Mouse (Mus musculus) retina, embryonic 14.5 days (tissue): ENCODE measurements around the gene Glyat.
"Not testable (repeated sequence)": the region's sequence is repeated elsewhere in the genome, so short reads cannot be mapped to it uniquely, and the experiment has no call there.

Experiments used
- DNase-seq: peaks from one replicate; pipeline ENCODE4 v3.0.0-alpha.2; 2015; ENCODE audit warnings: low spot score

Gene Glyat

GRCm38 (mm10) chr19:12633176-12633575 is at the start of gene Glyat:
Gene Glyat (plus strand): TSS chr19:12633308.
- DNase-seq: no peak

- no peak for DNase-seq
Observed at GRCm38 (mm10) chr19:12585310-12585709, 47.8 kb upstream of the Glyat start.

- peak; percentile 89 for DNase-seq
Observed at GRCm38 (mm10) chr19:12591908-12592307, 41.2 kb upstream of the Glyat start.

GRCm38 (mm10) chr19:12595135-12595529 is 38.0 kb upstream of the Glyat start:
- no peak for DNase-seq

- DNase-seq: peak; percentile 81
Observed at GRCm38 (mm10) chr19:12595530-12596289, 37.4 kb upstream of the Glyat start.

GRCm38 (mm10) chr19:12596290-12597072 is 36.6 kb upstream of the Glyat start:
- no peak for DNase-seq

- no peak for DNase-seq
Observed at GRCm38 (mm10) chr19:12597073-12597405, 36.1 kb upstream of the Glyat start.

GRCm38 (mm10) chr19:12598674-12599073 is 34.4 kb upstream of the Glyat start:
- DNase-seq: no peak

GRCm38 (mm10) chr19:12599674-12600073 is 33.4 kb upstream of the Glyat start, which contains the start of gene Gm4952:
Gene Gm4952 (plus strand): TSS chr19:12599974.
- DNase-seq: no peak

- DNase-seq: no peak
Observed at GRCm38 (mm10) chr19:12600684-12601480, 32.2 kb upstream of the Glyat start.

- DNase-seq: no peak
Observed at GRCm38 (mm10) chr19:12608336-12608735, 24.8 kb upstream of the Glyat start.

GRCm38 (mm10) chr19:12613646-12614045 is 19.5 kb upstream of the Glyat start:
- no peak for DNase-seq

- no peak for DNase-seq
Observed at GRCm38 (mm10) chr19:12634259-12634658, 1.2 kb downstream of the Glyat start.

GRCm38 (mm10) chr19:12634963-12635362 is 1.9 kb downstream of the Glyat start:
- DNase-seq: no peak

- DNase-seq: no peak
Observed at GRCm38 (mm10) chr19:12636863-12637262, 3.8 kb downstream of the Glyat start.

- DNase-seq: no peak
Observed at GRCm38 (mm10) chr19:12638049-12638448, 4.9 kb downstream of the Glyat start.

- DNase-seq: no peak
Observed at GRCm38 (mm10) chr19:12649511-12649910, 16.4 kb downstream of the Glyat start.

GRCm38 (mm10) chr19:12666156-12666555 is 33.0 kb downstream of the Glyat start:
- no peak for DNase-seq

- not testable (repeated sequence) for DNase-seq
Observed at GRCm38 (mm10) chr19:12668601-12669000, 35.5 kb downstream of the Glyat start.

GRCm38 (mm10) chr19:12670139-12670538 is 37.0 kb downstream of the Glyat start, which contains the start of gene Olfr1442:
Gene Olfr1442 (plus strand): TSS chr19:12670439.
- no peak for DNase-seq

- no peak for DNase-seq
Observed at GRCm38 (mm10) chr19:12671051-12671450, 37.9 kb downstream of the Glyat start.

GRCm38 (mm10) chr19:12677812-12678211 is 44.7 kb downstream of the Glyat start, which contains the start of gene Olfr1443:
Gene Olfr1443 (plus strand): TSS chr19:12678112.
- no peak for DNase-seq
